Mouse (Mus musculus): Measurements from ENCODE around the gene Kif16b. TPM values are rescaled to one million over a fixed set of nuclear protein-coding genes. Genes with fewer than 3 reads are reported as not detected.
A peak's percentile ranks its signal among the peaks of the same experiment; 100 is the strongest.

Gene Kif16b
- polyA plus RNA-seq, 1 experiment from 2014 or later: 6.7 TPM

DNA sequence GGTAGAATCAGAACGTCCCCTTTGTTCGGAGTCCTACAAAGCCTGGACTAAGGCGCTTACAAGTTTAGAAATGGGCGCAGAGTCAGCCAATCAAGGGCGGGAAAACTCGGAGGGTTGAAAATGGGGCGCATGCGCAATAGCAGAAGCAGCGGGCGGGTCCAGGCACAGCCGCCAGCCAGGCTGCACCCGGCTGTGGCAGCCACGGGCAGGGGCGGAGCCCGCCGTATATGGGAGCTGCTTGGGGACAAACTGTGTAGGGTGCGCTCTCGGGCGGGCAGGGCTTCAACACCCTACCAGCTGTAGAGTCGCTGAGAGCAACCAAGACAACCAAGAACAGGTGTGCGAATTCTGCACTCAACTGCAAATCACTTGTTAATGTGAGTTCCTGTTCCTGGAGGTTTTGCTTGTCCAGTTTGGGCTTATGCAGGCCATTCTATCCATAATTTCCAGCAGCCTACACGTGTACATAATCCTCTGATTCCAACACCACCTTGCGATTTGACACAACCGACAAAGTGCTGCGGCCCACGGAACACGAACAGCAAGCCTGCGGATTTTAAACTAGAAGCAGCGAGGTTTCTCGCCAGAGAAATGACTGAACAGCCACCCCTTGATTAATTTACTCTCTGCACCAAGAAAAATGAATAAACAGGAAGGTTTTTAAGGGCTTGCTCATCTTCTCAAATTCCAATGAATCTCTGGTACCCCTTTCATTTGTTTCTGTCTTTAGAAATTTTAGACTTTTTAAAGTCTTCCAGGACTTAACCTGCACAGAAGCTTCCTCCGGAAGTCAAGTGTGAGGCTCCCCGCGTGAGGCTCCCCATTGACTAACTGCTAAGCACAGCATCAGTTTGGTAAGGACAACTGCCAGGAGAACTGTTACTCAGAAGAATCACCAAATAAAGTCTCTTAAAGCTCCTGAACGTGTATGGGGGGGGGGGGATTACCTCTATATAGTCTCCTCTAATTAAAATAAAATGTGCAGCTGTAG, 1.9 kb upstream of the Kif16b start:
- Histone ChIP-seq H3K4me3 (ENCODE audit: low read depth, low read length) (peak overlapping the region; percentile 44), H3K4me1 (replicated peaks; ENCODE audit: control insufficient read depth, insufficient read depth, low read length) (peaks cover 2% of the 10 kb centered on the region; the same call in 1 of the 2 replicates), H3K27me3 (replicated peaks; ENCODE audit: control insufficient read depth, insufficient read depth, low read length) (no peaks in the 10 kb centered on the region), H3K27ac (ENCODE audit: low read depth, low read length) (no peak overlapping the region), H3K9me3 (ENCODE audit: control insufficient read depth, low read length) (no peaks in the 10 kb centered on the region), H3K36me3 (ENCODE audit: control insufficient read depth, insufficient read depth, low read length) (no peaks in the 10 kb centered on the region), H3K9ac (ENCODE audit: low read depth, low read length) (peak overlapping the region; percentile 56), H3K4me2 (peak overlapping the region; percentile 74)
- DNase-seq (ENCODE audit: low spot score): peak; percentile 87
- ATAC-seq (replicated peaks; ENCODE audit: low FRiP score): peak; percentile 95
- 5% methylated on average over 34 of the region's 34 CpGs for WGBS

DNA sequence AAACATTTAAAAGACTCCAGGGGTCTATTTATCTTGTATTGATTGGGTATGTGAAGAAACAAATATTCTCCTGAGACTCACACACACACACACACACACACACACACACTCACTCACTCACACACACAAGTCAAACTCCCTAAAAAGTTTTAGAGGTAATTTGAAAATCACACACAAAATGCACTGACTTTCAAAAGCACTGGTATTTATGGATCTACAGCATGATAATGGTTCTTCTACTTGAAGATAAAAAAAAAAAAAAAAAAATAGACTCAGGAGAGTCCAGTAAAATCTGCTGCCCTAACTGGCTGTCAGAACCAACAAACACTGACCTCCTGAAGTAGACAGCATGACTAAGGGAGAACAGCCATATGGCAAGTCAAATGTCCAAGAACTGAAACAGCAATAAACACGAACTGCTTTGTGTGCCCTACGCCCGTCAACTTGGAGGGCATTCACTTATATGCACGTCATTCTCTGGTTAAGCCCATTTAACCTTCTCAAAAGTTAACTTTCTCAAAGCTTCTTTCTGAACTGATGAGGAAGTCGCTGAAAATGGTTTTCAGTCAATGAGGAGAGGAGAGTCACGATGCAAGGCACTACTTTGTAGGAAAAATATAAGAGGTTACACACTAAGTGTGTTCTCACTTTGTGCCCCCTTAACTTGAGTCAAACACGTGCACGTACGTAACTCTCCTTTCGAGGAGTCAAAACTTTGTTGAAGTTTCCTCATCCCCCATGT, 1.0 kb downstream of the Kif16b start:
- Histone ChIP-seq H3K9ac (ENCODE audit: low read depth, low read length) (peak overlapping the region; percentile 80), H3K9me3 (ENCODE audit: control insufficient read depth, low read length) (no peaks in the 10 kb centered on the region), H3K4me3 (ENCODE audit: low read depth, low read length) (peak overlapping the region; percentile 78), H3K27me3 (replicated peaks; ENCODE audit: control insufficient read depth, insufficient read depth, low read length) (no peaks in the 10 kb centered on the region), H3K4me2 (peak overlapping the region; percentile 91), H3K27ac (ENCODE audit: low read depth, low read length) (no peak overlapping the region), H3K4me1 (replicated peaks; ENCODE audit: control insufficient read depth, insufficient read depth, low read length) (peaks cover 2% of the 10 kb centered on the region; the same call in 1 of the 2 replicates), H3K36me3 (ENCODE audit: control insufficient read depth, insufficient read depth, low read length) (no peaks in the 10 kb centered on the region)
- WGBS: 44% methylated on average over 10 of the region's 10 CpGs
- DNase-seq (ENCODE audit: low spot score): no peak
- no peak for ATAC-seq (replicated peaks; ENCODE audit: low FRiP score)

DNA sequence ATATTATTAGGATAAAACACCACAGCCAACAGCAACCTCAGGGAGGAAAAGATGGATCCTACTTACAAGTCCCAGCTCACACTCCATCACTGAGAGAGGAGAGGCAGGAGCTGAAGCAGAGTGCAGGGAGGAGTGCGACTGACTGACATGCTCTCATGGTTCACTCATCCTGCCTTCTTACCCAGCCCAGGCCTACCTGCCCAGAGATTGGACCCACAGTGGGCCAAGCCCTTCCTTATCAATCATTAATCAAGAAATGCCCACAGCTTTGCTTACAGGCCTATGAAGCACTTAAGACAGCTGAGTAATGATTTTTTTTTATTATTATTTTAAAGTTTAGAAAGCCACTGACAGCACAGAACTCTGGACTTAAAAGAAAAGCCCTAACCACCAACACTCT, 7.6 kb downstream of the Kif16b start:
- H3K36me3 ChIP-seq (ENCODE audit: control insufficient read depth, insufficient read depth, low read length): no peaks in the 10 kb centered on the region
- H3K27ac ChIP-seq (ENCODE audit: low read depth, low read length): no peak overlapping the region
- no peak overlapping the region for H3K9ac ChIP-seq (ENCODE audit: low read depth, low read length)
- H3K4me1 ChIP-seq (replicated peaks; ENCODE audit: control insufficient read depth, insufficient read depth, low read length): no peaks in the 10 kb centered on the region
- no peaks in the 10 kb centered on the region for H3K27me3 ChIP-seq (replicated peaks; ENCODE audit: control insufficient read depth, insufficient read depth, low read length)
- ATAC-seq (replicated peaks; ENCODE audit: low FRiP score) (no peak), DNase-seq (ENCODE audit: low spot score) (no peak)
- H3K9me3 ChIP-seq (ENCODE audit: control insufficient read depth, low read length): no peaks in the 10 kb centered on the region
- 66% methylated on average over 1 of the region's 1 CpGs for WGBS
- no peak overlapping the region for H3K4me2 ChIP-seq
- no peak overlapping the region for H3K4me3 ChIP-seq (ENCODE audit: low read depth, low read length)

DNA sequence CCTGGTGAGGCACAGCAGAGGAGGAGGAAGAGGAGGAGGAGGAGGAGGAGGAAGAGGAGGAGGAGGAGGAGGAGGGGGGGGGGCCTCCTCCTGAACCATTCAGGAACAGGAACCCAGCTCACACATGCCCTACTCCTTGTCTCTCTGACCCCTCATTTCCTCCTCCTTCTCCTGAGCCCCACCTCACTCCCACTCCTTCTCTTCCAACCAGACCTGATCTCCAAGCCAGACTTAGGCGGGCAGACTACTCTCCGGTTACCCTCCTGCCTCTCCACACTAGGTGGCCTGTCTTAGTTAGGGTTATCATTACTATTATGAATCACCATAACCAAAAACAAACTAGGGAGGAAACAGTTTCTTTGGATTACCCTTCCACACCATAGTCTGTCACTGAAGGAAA, 10.0 kb downstream of the Kif16b start:
- Histone ChIP-seq H3K4me1 (replicated peaks; ENCODE audit: control insufficient read depth, insufficient read depth, low read length) (no peaks in the 10 kb centered on the region), H3K9me3 (ENCODE audit: control insufficient read depth, low read length) (no peaks in the 10 kb centered on the region), H3K4me2 (no peak overlapping the region), H3K4me3 (ENCODE audit: low read depth, low read length) (no peak overlapping the region), H3K27ac (ENCODE audit: low read depth, low read length) (no peak overlapping the region), H3K36me3 (ENCODE audit: control insufficient read depth, insufficient read depth, low read length) (no peaks in the 10 kb centered on the region), H3K27me3 (replicated peaks; ENCODE audit: control insufficient read depth, insufficient read depth, low read length) (no peaks in the 10 kb centered on the region), H3K9ac (ENCODE audit: low read depth, low read length) (no peak overlapping the region)
- no peak for ATAC-seq (replicated peaks; ENCODE audit: low FRiP score)
- 65% methylated on average over 2 of the region's 2 CpGs for WGBS
- no peak for DNase-seq (ENCODE audit: low spot score)

DNA sequence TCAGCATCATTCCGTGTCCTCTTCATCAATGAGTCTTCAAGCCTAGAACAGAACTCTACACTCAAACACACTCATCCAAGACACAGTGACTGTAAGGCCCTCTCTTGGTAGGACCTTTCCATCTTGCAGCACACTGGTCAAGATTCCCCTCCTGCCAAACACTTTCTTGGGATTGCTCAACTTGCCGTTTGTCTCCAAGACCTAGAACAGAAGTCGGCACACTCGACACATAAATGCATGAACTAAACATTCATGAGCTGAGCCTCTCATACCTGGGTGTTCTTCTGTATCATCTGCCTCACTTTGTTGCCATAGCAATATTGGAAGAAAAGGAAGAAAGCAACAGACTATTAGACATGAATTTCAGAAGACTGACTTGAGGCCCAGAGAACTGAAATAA, 16.9 kb downstream of the Kif16b start:
- no peak for ATAC-seq (replicated peaks; ENCODE audit: low FRiP score)
- H3K27ac ChIP-seq (ENCODE audit: low read depth, low read length): no peak overlapping the region
- H3K4me3 ChIP-seq (ENCODE audit: low read depth, low read length): no peak overlapping the region
- H3K36me3 ChIP-seq (ENCODE audit: control insufficient read depth, insufficient read depth, low read length): no peaks in the 10 kb centered on the region
- H3K4me1 ChIP-seq (replicated peaks; ENCODE audit: control insufficient read depth, insufficient read depth, low read length): peaks cover 4% of the 10 kb centered on the region; the same call in 1 of the 2 replicates
- H3K9ac ChIP-seq (ENCODE audit: low read depth, low read length): no peak overlapping the region
- no peak overlapping the region for H3K4me2 ChIP-seq
- 90% methylated on average over 4 of the region's 4 CpGs for WGBS
- no peaks in the 10 kb centered on the region for H3K9me3 ChIP-seq (ENCODE audit: control insufficient read depth, low read length)
- DNase-seq (ENCODE audit: low spot score): no peak
- no peaks in the 10 kb centered on the region for H3K27me3 ChIP-seq (replicated peaks; ENCODE audit: control insufficient read depth, insufficient read depth, low read length)

DNA sequence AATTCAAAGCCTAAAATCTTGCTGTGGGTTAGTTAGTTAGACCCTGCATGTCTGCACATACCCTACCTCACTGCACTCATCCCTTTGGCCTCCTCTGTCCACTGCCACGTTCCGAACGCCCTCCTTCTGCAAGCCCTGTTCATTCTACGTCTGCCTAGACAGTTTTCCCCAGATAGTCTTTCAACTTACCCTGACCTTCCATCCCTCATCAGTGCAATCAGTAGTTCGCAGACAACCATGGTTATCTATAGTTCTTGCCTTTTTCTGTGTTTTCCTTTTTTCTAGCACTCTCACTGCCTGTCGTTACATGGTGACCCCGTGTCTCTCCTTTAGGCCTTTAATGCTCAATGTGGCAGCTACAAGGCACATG, 17.7 kb downstream of the Kif16b start:
- no peak overlapping the region for H3K27ac ChIP-seq (ENCODE audit: low read depth, low read length)
- H3K27me3 ChIP-seq (replicated peaks; ENCODE audit: control insufficient read depth, insufficient read depth, low read length): no peaks in the 10 kb centered on the region
- 55% methylated on average over 7 of the region's 7 CpGs for WGBS
- H3K4me1 ChIP-seq (replicated peaks; ENCODE audit: control insufficient read depth, insufficient read depth, low read length): peaks cover 4% of the 10 kb centered on the region; the same call in 1 of the 2 replicates
- no peak overlapping the region for H3K4me2 ChIP-seq
- no peaks in the 10 kb centered on the region for H3K36me3 ChIP-seq (ENCODE audit: control insufficient read depth, insufficient read depth, low read length)
- peak; percentile 39; the same call in 1 of the 2 replicates for ATAC-seq (replicated peaks; ENCODE audit: low FRiP score)
- no peaks in the 10 kb centered on the region for H3K9me3 ChIP-seq (ENCODE audit: control insufficient read depth, low read length)
- H3K4me3 ChIP-seq (ENCODE audit: low read depth, low read length): no peak overlapping the region
- DNase-seq (ENCODE audit: low spot score): no peak
- H3K9ac ChIP-seq (ENCODE audit: low read depth, low read length): no peak overlapping the region

DNA sequence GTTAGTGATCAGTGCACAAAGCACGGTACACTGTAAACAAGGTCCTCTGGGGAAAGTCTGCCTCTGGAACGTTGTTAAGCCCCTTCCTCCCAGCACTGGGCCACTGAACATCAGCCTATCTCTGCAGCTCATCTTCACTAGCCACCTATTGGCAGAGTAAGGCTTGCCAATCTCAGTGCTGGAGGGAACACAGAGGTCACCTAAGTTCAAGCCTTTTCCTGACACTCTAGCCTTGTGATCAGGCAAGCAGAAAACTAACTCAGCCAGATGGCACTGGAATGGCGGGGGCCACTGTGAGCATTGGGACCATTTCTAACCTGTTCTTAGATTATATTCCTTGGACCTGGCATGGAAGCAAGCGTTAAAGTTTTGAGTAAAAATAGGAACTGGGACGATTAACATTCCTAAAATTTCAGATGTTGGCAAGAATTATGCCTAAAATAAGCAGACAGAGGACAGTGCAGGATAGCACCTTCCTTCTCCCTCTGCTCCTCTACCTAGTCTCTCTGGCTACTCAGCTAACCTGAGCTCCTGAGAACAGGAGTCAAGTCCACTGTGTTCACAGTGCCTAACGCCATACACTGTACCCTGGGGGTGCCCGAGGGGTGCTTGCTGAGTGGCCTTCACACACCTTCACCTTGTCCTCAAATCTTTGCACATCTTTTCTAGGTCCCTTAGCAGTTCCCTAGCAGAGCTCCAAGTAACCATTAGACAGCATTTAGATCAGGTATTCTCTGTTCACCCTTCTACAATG, 18.3 kb downstream of the Kif16b start:
- Histone ChIP-seq H3K9me3 (ENCODE audit: control insufficient read depth, low read length) (no peaks in the 10 kb centered on the region), H3K4me2 (no peak overlapping the region), H3K27ac (ENCODE audit: low read depth, low read length) (no peak overlapping the region), H3K36me3 (ENCODE audit: control insufficient read depth, insufficient read depth, low read length) (no peaks in the 10 kb centered on the region), H3K4me3 (ENCODE audit: low read depth, low read length) (no peak overlapping the region), H3K27me3 (replicated peaks; ENCODE audit: control insufficient read depth, insufficient read depth, low read length) (no peaks in the 10 kb centered on the region), H3K9ac (ENCODE audit: low read depth, low read length) (no peak overlapping the region), H3K4me1 (replicated peaks; ENCODE audit: control insufficient read depth, insufficient read depth, low read length) (peaks cover 4% of the 10 kb centered on the region; the same call in 1 of the 2 replicates)
- WGBS: 64% methylated on average over 7 of the region's 7 CpGs
- no peak for ATAC-seq (replicated peaks; ENCODE audit: low FRiP score)
- no peak for DNase-seq (ENCODE audit: low spot score)

DNA sequence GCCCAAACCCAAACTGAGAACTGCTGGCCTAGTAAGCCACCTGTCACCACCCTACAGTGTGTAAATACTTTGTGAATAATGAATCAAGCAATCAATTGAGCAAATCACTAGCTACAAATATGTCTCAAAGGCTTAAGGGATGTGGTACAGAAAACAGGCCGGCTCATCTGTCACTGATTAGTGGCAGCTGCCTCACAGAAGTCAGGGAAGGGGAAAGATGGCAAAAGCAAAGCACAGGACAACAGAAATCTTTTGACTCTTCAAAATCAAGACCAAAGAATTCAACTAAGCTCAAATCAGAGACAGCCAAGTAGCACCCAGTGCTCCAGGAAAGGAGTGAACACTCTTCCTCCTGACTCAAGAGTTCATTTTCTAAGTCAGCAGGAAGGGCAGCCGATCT, 18.9 kb downstream of the Kif16b start:
- no peak for DNase-seq (ENCODE audit: low spot score)
- H3K36me3 ChIP-seq (ENCODE audit: control insufficient read depth, insufficient read depth, low read length): no peaks in the 10 kb centered on the region
- no peak overlapping the region for H3K27ac ChIP-seq (ENCODE audit: low read depth, low read length)
- no peaks in the 10 kb centered on the region for H3K27me3 ChIP-seq (replicated peaks; ENCODE audit: control insufficient read depth, insufficient read depth, low read length)
- peaks cover 4% of the 10 kb centered on the region; the same call in 1 of the 2 replicates for H3K4me1 ChIP-seq (replicated peaks; ENCODE audit: control insufficient read depth, insufficient read depth, low read length)
- H3K9ac ChIP-seq (ENCODE audit: low read depth, low read length): no peak overlapping the region
- no peak for ATAC-seq (replicated peaks; ENCODE audit: low FRiP score)
- no peak overlapping the region for H3K4me2 ChIP-seq
- no peaks in the 10 kb centered on the region for H3K9me3 ChIP-seq (ENCODE audit: control insufficient read depth, low read length)
- WGBS: 60% methylated on average over 2 of the region's 2 CpGs
- no peak overlapping the region for H3K4me3 ChIP-seq (ENCODE audit: low read depth, low read length)

Data from liver, embryonic 11.5 days (tissue).